ENCODE assay signal across 14 mouse cellular contexts in genomic region chr16:15114574-15115230, GRCm38 (mm10).
DNase-seq lines count a peak whose midpoint lies in the region; ATAC-seq and TF ChIP-seq lines count a peak whose summit lies in the region.
"Had no signal": no experiment of that assay in that cellular context is flagged by ENCODE, and none has a peak within 500 bp of the region (broad histone marks: within the 10 kb centered on the region; RNA-seq: fewer than 3 reads in every experiment).

No protein-coding gene starts in this region.

- no peaks in the 10 kb centered on the region for H3K9me3 ChIP-seq in heart, embryonic 13.5 days
- no peaks in the 10 kb centered on the region for H3K9me3 ChIP-seq in lung, embryonic 14.5 days (ENCODE audit: low read depth, low read length)
- no peaks in the 10 kb centered on the region for H3K9me3 ChIP-seq in embryonic facial prominence, embryonic 13.5 days
- no peaks in the 10 kb centered on the region for H3K9me3 ChIP-seq in limb, embryonic 15.5 days
- H3K9me3 ChIP-seq in hindbrain, embryonic 13.5 days = no peaks in the 10 kb centered on the region
- H3K9me3 ChIP-seq: hindbrain, embryonic 10.5 days; midbrain, embryonic 12.5 days had no signal

- H3K9ac ChIP-seq in heart, embryonic 13.5 days = no peak overlapping the region
- no peak overlapping the region for H3K9ac ChIP-seq in lung, embryonic 14.5 days
- no peak overlapping the region for H3K9ac ChIP-seq in embryonic facial prominence, embryonic 13.5 days
- no peak overlapping the region for H3K9ac ChIP-seq in limb, embryonic 15.5 days
- H3K9ac ChIP-seq in hindbrain, embryonic 13.5 days = no peak overlapping the region
- H3K9ac ChIP-seq: midbrain, embryonic 12.5 days had no signal

- H3K27me3 ChIP-seq in heart, embryonic 13.5 days (replicated peaks) = no peaks in the 10 kb centered on the region
- H3K27me3 ChIP-seq in lung, embryonic 14.5 days (ENCODE audit: insufficient read depth, low read length) = no peaks in the 10 kb centered on the region
- no peaks in the 10 kb centered on the region for H3K27me3 ChIP-seq in embryonic facial prominence, embryonic 13.5 days
- H3K27me3 ChIP-seq in limb, embryonic 15.5 days = no peaks in the 10 kb centered on the region
- no peaks in the 10 kb centered on the region for H3K27me3 ChIP-seq in hindbrain, embryonic 13.5 days
- H3K27me3 ChIP-seq: midbrain, embryonic 12.5 days; Patski had no signal

- TF ChIP-seq CTCF in lung, embryonic 14.5 days (IDR thresholded peaks at IDR 0.05; ENCODE audit: low read depth) = no peak
- TF ChIP-seq CTCF in left cerebral cortex, adult 2 months (IDR thresholded peaks at IDR 0.05) = no peak

- 50% methylated on average over 4 of the region's 4 CpGs for WGBS in heart, embryonic 13.5 days
- whole genome bisulfite sequencing in lung, embryonic 14.5 days = 39% methylated on average over 4 of the region's 4 CpGs
- 45% methylated on average over 4 of the region's 4 CpGs for WGBS in embryonic facial prominence, embryonic 13.5 days
- 31% methylated on average over 4 of the region's 4 CpGs for whole genome bisulfite sequencing in limb, embryonic 15.5 days
- 83% methylated on average over 4 of the region's 4 CpGs for WGBS in hindbrain, embryonic 13.5 days

- no peak for DNase-seq in heart, postnatal 36 days
- no peak for DNase-seq in lung, embryonic 14.5 days
- no peak for DNase-seq in lung, adult 18-20 months
- DNase-seq in left cerebral cortex, adult 2 months (ENCODE audit: extremely low spot score in 1 of 2, low spot score in 2 of 2) = no peak
- DNase-seq: cerebellum, adult 18-20 months; lung, postnatal 14 days had no signal

- H3K27ac ChIP-seq in heart, embryonic 13.5 days (replicated peaks) = 0 out of 2 replicates have a peak overlapping the region, but pooled peaks have one; percentile 36
- H3K27ac ChIP-seq in lung, embryonic 14.5 days (ENCODE audit: low read depth) = peak overlapping the region; percentile 9; the same call in 1 of the 2 replicates
- peak overlapping the region; percentile 64 for H3K27ac ChIP-seq in embryonic facial prominence, embryonic 13.5 days
- peak overlapping the region; percentile 81 for H3K27ac ChIP-seq in limb, embryonic 15.5 days
- H3K27ac ChIP-seq in left cerebral cortex, adult 2 months = no peak overlapping the region
- H3K27ac ChIP-seq in hindbrain, embryonic 13.5 days = no peak overlapping the region
- H3K27ac ChIP-seq: hindbrain, embryonic 10.5 days; midbrain, embryonic 12.5 days had no signal

- no peaks in the 10 kb centered on the region for H3K36me3 ChIP-seq in heart, embryonic 13.5 days
- no peaks in the 10 kb centered on the region for H3K36me3 ChIP-seq in lung, embryonic 14.5 days (ENCODE audit: insufficient read depth)
- no peaks in the 10 kb centered on the region for H3K36me3 ChIP-seq in embryonic facial prominence, embryonic 13.5 days
- no peaks in the 10 kb centered on the region for H3K36me3 ChIP-seq in limb, embryonic 15.5 days
- H3K36me3 ChIP-seq in hindbrain, embryonic 13.5 days = no peaks in the 10 kb centered on the region
- H3K36me3 ChIP-seq: hindbrain, embryonic 10.5 days; midbrain, embryonic 12.5 days had no signal

- no peak overlapping the region for H3K4me3 ChIP-seq in heart, embryonic 13.5 days
- H3K4me3 ChIP-seq in lung, embryonic 14.5 days (ENCODE audit: low read depth, low read length) = no peak overlapping the region
- H3K4me3 ChIP-seq in embryonic facial prominence, embryonic 13.5 days = no peak overlapping the region
- no peak overlapping the region for H3K4me3 ChIP-seq in limb, embryonic 15.5 days
- H3K4me3 ChIP-seq in left cerebral cortex, adult 2 months = no peak overlapping the region
- H3K4me3 ChIP-seq in hindbrain, embryonic 13.5 days = no peak overlapping the region
- H3K4me3 ChIP-seq: hindbrain, embryonic 10.5 days; midbrain, embryonic 12.5 days had no signal

- intact Hi-C loops in heart, postnatal 36 days (cut with DNase I) = no loop called here
- intact Hi-C loops in left cerebral cortex, adult 2 months (cut with DNase I) = loop anchor here (5.0 kb wide), 1 partner anchor 412 kb away; no protein-coding TSS in a partner anchor

- H3K4me1 ChIP-seq in heart, embryonic 13.5 days = peaks cover 23% of the 10 kb centered on the region
- peaks cover 9% of the 10 kb centered on the region; the same call in 1 of the 2 replicates for H3K4me1 ChIP-seq in lung, embryonic 14.5 days (ENCODE audit: insufficient read depth)
- H3K4me1 ChIP-seq in embryonic facial prominence, embryonic 13.5 days = peaks cover 35% of the 10 kb centered on the region
- peaks cover 23% of the 10 kb centered on the region for H3K4me1 ChIP-seq in limb, embryonic 15.5 days
- no peaks in the 10 kb centered on the region for H3K4me1 ChIP-seq in hindbrain, embryonic 13.5 days (replicated peaks)
- H3K4me1 ChIP-seq: hindbrain, embryonic 10.5 days; midbrain, embryonic 12.5 days had no signal

- ATAC-seq in heart, embryonic 13.5 days (ENCODE audit: extremely low read depth, insufficient number of reproducible peaks, low FRiP score, low TSS enrichment) = no peak
- ATAC-seq in lung, embryonic 14.5 days (ENCODE audit: insufficient read depth) = peak; percentile 43; the same call in 1 of the 2 replicates
- peak; percentile 82 for ATAC-seq in embryonic facial prominence, embryonic 13.5 days (ENCODE audit: insufficient number of reproducible peaks, insufficient read depth, low FRiP score, low TSS enrichment, low read depth)
- ATAC-seq in limb, embryonic 15.5 days (ENCODE audit: insufficient number of reproducible peaks, low FRiP score, low TSS enrichment, low read depth) = no peak; the same call in 1 of the 2 replicates
- ATAC-seq in hindbrain, embryonic 13.5 days (ENCODE audit: low FRiP score) = no peak
- ATAC-seq: intestine, postnatal 0 days had no signal

- H3K4me2 ChIP-seq in heart, embryonic 13.5 days = peak overlapping the region; percentile 37
- H3K4me2 ChIP-seq in lung, embryonic 14.5 days = peak overlapping the region; percentile 16; the same call in 1 of the 2 replicates
- H3K4me2 ChIP-seq in embryonic facial prominence, embryonic 13.5 days = no peak overlapping the region
- H3K4me2 ChIP-seq in limb, embryonic 15.5 days = no peak overlapping the region
- H3K4me2 ChIP-seq in hindbrain, embryonic 13.5 days = no peak overlapping the region
- H3K4me2 ChIP-seq: midbrain, embryonic 12.5 days had no signal

Comparison
In these comparisons a context has a peak if more than half of its experiments do, and no peak if none do; other contexts are left out.
1. ATAC-seq: peak in lung, embryonic 14.5 days (single experiment) and embryonic facial prominence, embryonic 13.5 days (single experiment); none in heart, embryonic 13.5 days (single experiment), limb, embryonic 15.5 days (single experiment) and hindbrain, embryonic 13.5 days (single experiment).
2. H3K27ac ChIP-seq: peak in heart, embryonic 13.5 days (single experiment), lung, embryonic 14.5 days (single experiment), embryonic facial prominence, embryonic 13.5 days (single experiment) and limb, embryonic 15.5 days (single experiment); none in left cerebral cortex, adult 2 months (single experiment) and hindbrain, embryonic 13.5 days (single experiment).
3. H3K4me2 ChIP-seq: peak in heart, embryonic 13.5 days (single experiment) and lung, embryonic 14.5 days (single experiment); none in embryonic facial prominence, embryonic 13.5 days (single experiment), limb, embryonic 15.5 days (single experiment) and hindbrain, embryonic 13.5 days (single experiment).